Mouse (Mus musculus): ENCODE results near the gene Mysm1. TPM values are rescaled to one million over a fixed set of nuclear protein-coding genes. Genes with fewer than 3 reads are reported as not detected.

Gene Mysm1
- polyA plus RNA-seq, 2 experiments = 21.4 to 25.2 TPM

DNA sequence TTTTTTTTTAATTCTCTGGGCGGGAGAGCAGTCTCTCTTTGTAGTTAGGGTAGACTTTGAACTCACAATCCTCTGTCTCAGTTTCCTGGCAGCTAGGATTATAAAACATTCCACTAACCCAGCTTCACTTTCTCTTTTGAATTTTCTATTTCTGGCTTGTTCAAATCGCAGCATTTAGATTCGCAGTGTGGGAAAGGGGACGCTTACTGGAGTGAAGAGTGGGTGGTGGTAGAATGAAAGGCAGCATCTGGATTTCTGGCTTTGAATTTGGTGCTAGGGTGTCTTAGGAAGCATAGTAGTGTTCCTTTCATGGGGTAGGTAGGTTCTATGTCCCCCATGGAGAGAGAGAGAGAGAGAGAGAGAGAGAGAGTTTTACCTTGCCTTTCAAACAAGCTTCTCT lies 17.0 kb upstream of the Mysm1 start:
- Histone ChIP-seq H3K9ac (ENCODE audit: low read depth, low read length, severe bottlenecking) (no peak overlapping the region), H3K4me1 (ENCODE audit: control insufficient read depth, insufficient read depth, low read length) (peaks cover 3% of the 10 kb centered on the region; the same call in 1 of the 2 replicates), H3K36me3 (ENCODE audit: control insufficient read depth, insufficient read depth, low read length) (no peaks in the 10 kb centered on the region), H3K4me3 (replicated peaks; ENCODE audit: low read length) (no peak overlapping the region), H3K27ac (replicated peaks; ENCODE audit: low read depth, low read length) (no peak overlapping the region), H3K27me3 (ENCODE audit: control insufficient read depth, insufficient read depth, low read length) (no peaks in the 10 kb centered on the region), H3K9me3 (ENCODE audit: control insufficient read depth, low read length) (no peaks in the 10 kb centered on the region), H3K4me2 (replicated peaks; ENCODE audit: low read depth, low read length, severe bottlenecking) (no peak overlapping the region)
- WGBS = 79% methylated on average over 4 of the region's 4 CpGs
- no peak for DNase-seq (ENCODE audit: low spot score)
- TF ChIP-seq POLR2A (IDR thresholded peaks at IDR 0.05; ENCODE audit: borderline replicate concordance, extremely low read depth, insufficient read depth, insufficient read length) = no peak
- ATAC-seq (ENCODE audit: low FRiP score, low read depth) = no peak

DNA sequence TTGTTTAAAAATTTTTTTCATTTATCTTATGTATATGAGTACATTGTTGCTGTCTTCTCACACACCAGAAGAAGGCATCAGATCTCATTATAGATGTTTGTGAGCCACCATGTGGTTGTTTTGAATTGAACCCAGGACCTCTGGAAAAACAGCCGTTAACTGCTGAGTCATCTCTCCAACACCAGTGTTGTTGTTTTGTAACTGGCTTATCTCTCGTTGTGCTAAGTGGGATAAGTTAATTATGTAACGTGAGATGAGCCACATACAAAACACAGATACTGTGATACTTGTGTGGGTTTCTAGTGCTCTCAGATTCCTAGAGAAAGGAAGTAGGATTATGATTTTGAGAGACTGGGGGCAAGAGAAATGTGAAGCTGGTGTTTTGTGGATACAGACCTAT lies 11.3 kb upstream of the Mysm1 start:
- ATAC-seq (ENCODE audit: low FRiP score, low read depth) (no peak), DNase-seq (ENCODE audit: low spot score) (no peak)
- TF ChIP-seq POLR2A (IDR thresholded peaks at IDR 0.05; ENCODE audit: borderline replicate concordance, extremely low read depth, insufficient read depth, insufficient read length) = no peak
- no peaks in the 10 kb centered on the region for H3K4me1 ChIP-seq (ENCODE audit: control insufficient read depth, insufficient read depth, low read length)
- H3K27me3 ChIP-seq (ENCODE audit: control insufficient read depth, insufficient read depth, low read length) = no peaks in the 10 kb centered on the region
- H3K36me3 ChIP-seq (ENCODE audit: control insufficient read depth, insufficient read depth, low read length) = no peaks in the 10 kb centered on the region
- H3K27ac ChIP-seq (replicated peaks; ENCODE audit: low read depth, low read length) = no peak overlapping the region
- no peaks in the 10 kb centered on the region for H3K9me3 ChIP-seq (ENCODE audit: control insufficient read depth, low read length)
- H3K4me3 ChIP-seq (replicated peaks; ENCODE audit: low read length) = no peak overlapping the region
- H3K4me2 ChIP-seq (replicated peaks; ENCODE audit: low read depth, low read length, severe bottlenecking) = no peak overlapping the region
- 40% methylated on average over 3 of the region's 3 CpGs for WGBS
- no peak overlapping the region for H3K9ac ChIP-seq (ENCODE audit: low read depth, low read length, severe bottlenecking)

DNA sequence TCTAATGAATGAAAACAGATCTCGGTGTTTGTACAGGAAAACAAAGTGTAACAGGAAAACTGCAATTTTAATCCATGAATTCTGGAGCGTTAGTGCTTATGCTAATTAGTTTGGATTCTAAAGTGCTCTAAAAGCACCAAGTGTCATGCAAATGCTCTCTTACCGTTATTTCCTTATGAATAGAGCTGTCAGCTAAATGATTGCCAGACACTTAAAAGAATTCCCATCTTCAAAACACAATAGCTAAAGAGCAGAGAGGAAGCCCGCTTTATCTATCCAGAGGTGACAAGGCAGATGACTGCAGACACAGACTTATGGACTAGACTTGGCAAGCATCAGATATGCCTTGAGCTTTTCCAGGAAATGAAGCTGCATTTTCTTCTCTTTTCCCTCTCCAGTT lies 8.8 kb upstream of the Mysm1 start:
- no peaks in the 10 kb centered on the region for H3K4me1 ChIP-seq (ENCODE audit: control insufficient read depth, insufficient read depth, low read length)
- H3K9me3 ChIP-seq (ENCODE audit: control insufficient read depth, low read length) = no peaks in the 10 kb centered on the region
- H3K27ac ChIP-seq (replicated peaks; ENCODE audit: low read depth, low read length) = no peak overlapping the region
- no peak overlapping the region for H3K9ac ChIP-seq (ENCODE audit: low read depth, low read length, severe bottlenecking)
- 52% methylated on average over 4 of the region's 4 CpGs for WGBS
- no peaks in the 10 kb centered on the region for H3K36me3 ChIP-seq (ENCODE audit: control insufficient read depth, insufficient read depth, low read length)
- ATAC-seq (ENCODE audit: low FRiP score, low read depth) (no peak), DNase-seq (ENCODE audit: low spot score) (no peak)
- no peak for TF ChIP-seq POLR2A (IDR thresholded peaks at IDR 0.05; ENCODE audit: borderline replicate concordance, extremely low read depth, insufficient read depth, insufficient read length)
- no peaks in the 10 kb centered on the region for H3K27me3 ChIP-seq (ENCODE audit: control insufficient read depth, insufficient read depth, low read length)
- no peak overlapping the region for H3K4me3 ChIP-seq (replicated peaks; ENCODE audit: low read length)
- H3K4me2 ChIP-seq (replicated peaks; ENCODE audit: low read depth, low read length, severe bottlenecking) = no peak overlapping the region

DNA sequence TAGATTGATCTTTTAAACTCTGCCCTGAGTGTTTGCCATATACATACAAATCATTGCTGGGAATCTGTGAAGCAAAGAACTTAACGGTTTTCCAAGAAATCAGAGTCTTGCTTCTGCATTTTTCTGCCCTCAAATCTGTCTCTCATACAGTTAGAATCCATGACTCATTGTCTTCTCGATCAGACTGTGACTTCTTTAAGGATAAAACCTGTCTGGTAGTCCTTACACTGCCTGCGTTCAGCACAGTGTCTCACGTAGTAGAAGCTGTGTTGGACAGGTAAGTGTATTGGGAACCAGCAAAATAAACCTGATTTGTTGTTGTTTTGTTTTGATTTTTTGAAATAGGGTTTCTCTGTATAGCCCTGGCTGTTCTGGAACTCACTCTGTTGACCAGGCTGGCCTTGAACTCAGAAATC lies 608 bp upstream of the Mysm1 start:
- WGBS = 46% methylated on average over 4 of the region's 4 CpGs
- TF ChIP-seq POLR2A (IDR thresholded peaks at IDR 0.05; ENCODE audit: borderline replicate concordance, extremely low read depth, insufficient read depth, insufficient read length) = no peak
- Histone ChIP-seq H3K9me3 (ENCODE audit: control insufficient read depth, low read length) (no peaks in the 10 kb centered on the region), H3K4me2 (replicated peaks; ENCODE audit: low read depth, low read length, severe bottlenecking) (peak overlapping the region; percentile 49), H3K4me1 (ENCODE audit: control insufficient read depth, insufficient read depth, low read length) (peaks cover 12% of the 10 kb centered on the region), H3K4me3 (replicated peaks; ENCODE audit: low read length) (peak overlapping the region; percentile 91), H3K9ac (ENCODE audit: low read depth, low read length, severe bottlenecking) (peak overlapping the region; percentile 95), H3K36me3 (ENCODE audit: control insufficient read depth, insufficient read depth, low read length) (0 out of 2 replicates have a peak, but pooled peaks cover 6% of the 10 kb centered on the region), H3K27me3 (ENCODE audit: control insufficient read depth, insufficient read depth, low read length) (no peaks in the 10 kb centered on the region), H3K27ac (replicated peaks; ENCODE audit: low read depth, low read length) (no peak overlapping the region)
- DNase-seq (ENCODE audit: low spot score) (no peak), ATAC-seq (ENCODE audit: low FRiP score, low read depth) (no peak)

DNA sequence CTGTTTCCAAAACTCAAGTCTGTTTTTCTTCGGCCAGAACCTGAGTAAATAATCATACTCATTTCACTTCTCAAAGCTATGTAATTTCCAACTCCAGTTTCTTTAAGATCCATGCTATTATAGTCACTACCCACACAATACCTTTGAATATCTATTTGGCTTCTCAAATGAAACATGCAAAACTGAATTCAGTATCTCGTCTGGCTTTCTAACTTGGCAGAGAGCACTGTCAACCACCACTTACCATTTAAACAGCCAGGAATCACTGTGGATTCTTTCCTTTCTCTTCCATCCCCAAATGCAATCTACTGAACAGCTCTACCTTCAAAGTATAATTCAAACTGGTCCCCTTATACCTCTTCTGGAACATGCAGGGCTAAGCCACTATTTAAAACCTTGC lies 5.6 kb downstream of the Mysm1 start:
- 92% methylated on average over 2 of the region's 2 CpGs for WGBS
- DNase-seq (ENCODE audit: low spot score) (no peak), ATAC-seq (ENCODE audit: low FRiP score, low read depth) (no peak)
- no peak for TF ChIP-seq POLR2A (IDR thresholded peaks at IDR 0.05; ENCODE audit: borderline replicate concordance, extremely low read depth, insufficient read depth, insufficient read length)
- no peak overlapping the region for H3K9ac ChIP-seq (ENCODE audit: low read depth, low read length, severe bottlenecking)
- no peak overlapping the region for H3K27ac ChIP-seq (replicated peaks; ENCODE audit: low read depth, low read length)
- no peak overlapping the region for H3K4me2 ChIP-seq (replicated peaks; ENCODE audit: low read depth, low read length, severe bottlenecking)
- no peak overlapping the region for H3K4me3 ChIP-seq (replicated peaks; ENCODE audit: low read length)
- peaks cover 51% of the 10 kb centered on the region for H3K36me3 ChIP-seq (ENCODE audit: control insufficient read depth, insufficient read depth, low read length)
- H3K27me3 ChIP-seq (ENCODE audit: control insufficient read depth, insufficient read depth, low read length) = no peaks in the 10 kb centered on the region
- peaks cover 12% of the 10 kb centered on the region for H3K4me1 ChIP-seq (ENCODE audit: control insufficient read depth, insufficient read depth, low read length)
- no peaks in the 10 kb centered on the region for H3K9me3 ChIP-seq (ENCODE audit: control insufficient read depth, low read length)

DNA sequence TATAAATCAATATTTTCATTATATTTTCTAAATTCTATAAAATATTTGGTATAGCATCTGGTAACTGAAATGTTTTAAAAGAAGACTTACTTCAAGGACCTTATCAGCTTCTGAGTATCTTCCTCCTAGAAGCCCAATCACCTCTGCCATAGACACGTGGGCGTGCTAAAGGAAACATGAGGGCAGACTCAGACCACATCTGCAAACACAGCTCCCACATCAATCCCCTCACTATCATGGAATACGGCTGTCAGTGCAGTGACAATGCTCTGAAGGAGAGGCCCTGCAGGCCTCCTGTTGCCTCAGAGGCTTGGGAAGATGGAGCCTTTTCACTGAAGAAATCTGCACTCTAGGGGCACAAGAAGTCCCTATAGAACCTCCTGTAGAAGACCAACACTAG lies 26.1 kb downstream of the Mysm1 start:
- ATAC-seq (ENCODE audit: low FRiP score, low read depth) = no peak

More for the DNA sequence above, 26.1 kb downstream of the Mysm1 start:
- WGBS = 83% methylated on average over 3 of the region's 3 CpGs
- Histone ChIP-seq H3K27ac (replicated peaks; ENCODE audit: low read depth, low read length) (no peak overlapping the region), H3K27me3 (ENCODE audit: control insufficient read depth, insufficient read depth, low read length) (no peaks in the 10 kb centered on the region), H3K4me1 (ENCODE audit: control insufficient read depth, insufficient read depth, low read length) (no peaks in the 10 kb centered on the region), H3K9ac (ENCODE audit: low read depth, low read length, severe bottlenecking) (no peak overlapping the region), H3K9me3 (ENCODE audit: control insufficient read depth, low read length) (no peaks in the 10 kb centered on the region), H3K4me3 (replicated peaks; ENCODE audit: low read length) (no peak overlapping the region), H3K4me2 (replicated peaks; ENCODE audit: low read depth, low read length, severe bottlenecking) (no peak overlapping the region), H3K36me3 (ENCODE audit: control insufficient read depth, insufficient read depth, low read length) (peaks cover 63% of the 10 kb centered on the region)
- no peak for TF ChIP-seq POLR2A (IDR thresholded peaks at IDR 0.05; ENCODE audit: borderline replicate concordance, extremely low read depth, insufficient read depth, insufficient read length)
- no peak for DNase-seq (ENCODE audit: low spot score)

Measured in limb, embryonic 14.5 days (tissue).